Mouse (Mus musculus) limb, embryonic 14.5 days (tissue): ENCODE measurements around the gene Itpr2. TPM values are rescaled to one million over a fixed set of nuclear protein-coding genes. Genes with fewer than 3 reads are reported as not detected.

ENCODE experiments used
- ATAC-seq: fragments of 200-750 bp; cut with Nextera tagmentation; 2 replicates; pipeline ENCODE4 v1.8.0; 2017; ENCODE audit warnings: low read depth, moderate number of reproducible peaks, moderate TSS enrichment; ENCODE audit not compliant: low FRiP score
- DNase-seq: peaks from one replicate; pipeline ENCODE4 v3.0.0-alpha.2; 2015; ENCODE audit warnings: low spot score
- H3K27ac ChIP-seq: fragments of 300-500 bp; sonication (generic); replicated peaks from 2 replicates; pipeline ENCODE4 v1.5.1; 2014; ENCODE audit warnings: low read depth, mild to moderate bottlenecking, low read length, moderate library complexity, mixed read lengths
- H3K27me3 ChIP-seq: fragments of 300-500 bp; sonication (generic); 2 replicates; pipeline ENCODE4 v1.6.1; 2014; ENCODE audit warnings: low read length, mixed read lengths; ENCODE audit not compliant: control insufficient read depth, insufficient read depth
- H3K36me3 ChIP-seq: fragments of 300-500 bp; sonication (generic); 2 replicates; pipeline ENCODE4 v1.6.1; 2014; ENCODE audit warnings: mild to moderate bottlenecking, low read length, moderate library complexity, mixed read lengths; ENCODE audit not compliant: control insufficient read depth, insufficient read depth
- H3K4me1 ChIP-seq: fragments of 300-500 bp; sonication (generic); 2 replicates; pipeline ENCODE4 v1.6.1; 2014; ENCODE audit warnings: antibody characterized with exemption, low read length, mixed read lengths; ENCODE audit not compliant: control insufficient read depth, insufficient read depth
- H3K4me2 ChIP-seq: fragments of 300-500 bp; sonication (generic); replicated peaks from 2 replicates; pipeline ENCODE4 v1.6.1; 2014; ENCODE audit warnings: low read depth, mild to moderate bottlenecking, low read length, moderate library complexity; ENCODE audit not compliant: severe bottlenecking
- H3K4me3 ChIP-seq: fragments of 300-500 bp; sonication (generic); replicated peaks from 2 replicates; pipeline ENCODE4 v1.5.1; 2014; ENCODE audit warnings: low read length
- H3K9ac ChIP-seq: fragments of 300-500 bp; sonication (generic); 2 replicates; pipeline ENCODE4 v1.6.1; 2014; ENCODE audit warnings: mild to moderate bottlenecking, low read depth, low read length, moderate library complexity; ENCODE audit not compliant: severe bottlenecking
- H3K9me3 ChIP-seq: fragments of 300-500 bp; sonication (generic); 2 replicates; pipeline ENCODE4 v1.6.1; 2016; ENCODE audit warnings: low read length; ENCODE audit not compliant: control insufficient read depth
- POLR2A ChIP-seq: fragments of 200-500 bp; IDR thresholded peaks from 2 replicates; pipeline ENCODE4 v1.8.0; 2012; ENCODE audit warnings: inconsistent platforms, mild to moderate bottlenecking, moderate library complexity, borderline replicate concordance; ENCODE audit not compliant: insufficient read depth, insufficient read length; ENCODE audit errors: extremely low read depth
- WGBS: fragments of 180-500 bp; shearing (Covaris S2); extraction: QIAGEN DNeasy Blood & Tissue Kit; methylation state at CpG from one replicate; pipeline ENCODE4 v1.1.7; 2014; 5-methylcytosine and 5-hydroxymethylcytosine counted together
- polyA plus RNA-seq, 2 experiments: library from polyadenylated mRNA; depleted of rRNA in 1 of 2; stranded (reverse) in 1 of 2; unstranded in 1 of 2; fragments of >200 nt; fragmentation: Nextera tagmentation in 1 of 2; extraction: Ambion mirVana in 1 of 2; gene quantifications; 2 replicates each; pipeline versions ENCODE4 v1.2.1 to v1.2.3; 2012 to 2014

Gene Itpr2
- polyA plus RNA-seq, 2 experiments: 4.7 to 11.3 TPM

DNA sequence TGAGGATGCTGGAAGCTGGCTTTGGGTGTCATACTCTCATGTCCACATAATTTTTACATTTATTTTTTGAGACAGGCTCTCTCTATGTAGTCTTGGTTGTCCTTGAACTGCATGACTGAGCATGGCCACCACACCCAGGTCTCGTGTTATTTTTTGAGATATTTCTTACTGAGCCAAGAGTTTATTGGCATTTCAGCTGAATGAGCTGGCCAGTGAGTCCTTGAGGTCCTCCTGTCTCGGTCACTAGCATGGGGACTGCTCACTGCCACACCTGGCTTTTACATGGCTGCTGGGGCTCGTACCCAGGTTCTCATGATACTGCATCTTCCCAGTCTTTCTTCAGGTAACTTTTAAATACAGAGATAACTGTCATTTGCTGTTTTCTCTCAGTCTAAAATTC lies 38.4 kb upstream of the Itpr2 start:
- no peak overlapping the region for H3K27ac ChIP-seq
- H3K36me3 ChIP-seq: peaks cover 5% of the 10 kb centered on the region; the same call in 1 of the 2 replicates
- 79% methylated on average over 3 of the region's 3 CpGs for WGBS
- ATAC-seq (no peak), DNase-seq (no peak)
- H3K9me3 ChIP-seq: no peaks in the 10 kb centered on the region
- H3K9ac ChIP-seq: no peak overlapping the region
- H3K27me3 ChIP-seq: no peaks in the 10 kb centered on the region
- no peaks in the 10 kb centered on the region for H3K4me1 ChIP-seq
- no peak for TF ChIP-seq POLR2A
- no peak overlapping the region for H3K4me3 ChIP-seq
- H3K4me2 ChIP-seq: no peak overlapping the region

DNA sequence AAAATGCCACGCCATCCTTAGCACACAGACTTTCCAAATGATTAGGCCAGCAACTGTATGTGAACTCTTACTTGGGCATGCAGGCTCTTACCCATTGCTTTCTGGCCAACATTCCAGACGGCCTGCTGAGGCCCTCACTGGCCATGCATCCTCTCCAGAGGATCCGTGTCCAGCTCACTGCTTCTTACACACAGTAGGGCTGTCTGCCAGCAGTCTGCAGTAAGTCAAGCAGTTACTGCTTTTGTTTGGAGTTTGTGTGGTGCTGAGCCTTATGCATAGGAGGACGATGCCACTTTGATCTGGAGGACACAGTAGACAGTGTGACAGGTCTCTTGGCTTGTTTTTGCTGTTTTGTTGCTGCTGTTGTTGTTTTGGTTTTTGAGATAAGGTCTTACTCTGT lies 36.6 kb upstream of the Itpr2 start:
- H3K4me1 ChIP-seq: no peaks in the 10 kb centered on the region
- no peaks in the 10 kb centered on the region for H3K27me3 ChIP-seq
- no peak overlapping the region for H3K27ac ChIP-seq
- ATAC-seq (no peak), DNase-seq (no peak)
- no peaks in the 10 kb centered on the region for H3K36me3 ChIP-seq
- 62% methylated on average over 4 of the region's 4 CpGs for WGBS
- H3K4me3 ChIP-seq: no peak overlapping the region
- no peak overlapping the region for H3K9ac ChIP-seq
- H3K4me2 ChIP-seq: no peak overlapping the region
- no peak for TF ChIP-seq POLR2A
- H3K9me3 ChIP-seq: no peaks in the 10 kb centered on the region

DNA sequence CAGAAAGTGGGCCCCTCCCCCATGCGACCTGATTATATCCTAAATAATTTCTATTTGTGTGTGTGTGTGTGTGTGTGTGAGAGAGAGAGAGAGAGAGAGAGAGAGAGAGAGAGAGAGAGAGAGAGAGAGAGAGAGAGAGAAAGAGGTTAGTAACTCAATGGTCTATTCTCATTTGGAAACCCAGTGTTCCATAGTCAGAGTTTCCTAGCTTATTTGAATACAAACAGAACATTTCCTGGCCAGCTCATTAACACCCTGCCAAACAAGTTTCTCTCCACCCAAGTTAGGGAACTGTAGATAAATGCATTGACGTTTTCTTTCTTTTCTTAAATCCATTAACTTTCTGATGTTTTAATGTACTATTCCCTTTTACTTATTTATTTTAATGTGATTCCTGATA lies 36.0 kb upstream of the Itpr2 start:
- Histone ChIP-seq H3K4me1 (no peaks in the 10 kb centered on the region), H3K4me2 (no peak overlapping the region), H3K27ac (no peak overlapping the region), H3K9ac (no peak overlapping the region), H3K4me3 (no peak overlapping the region), H3K36me3 (no peaks in the 10 kb centered on the region), H3K9me3 (no peaks in the 10 kb centered on the region), H3K27me3 (no peaks in the 10 kb centered on the region)
- DNase-seq (no peak), ATAC-seq (no peak)
- no peak for TF ChIP-seq POLR2A
- WGBS: 58% methylated on average over 2 of the region's 2 CpGs

DNA sequence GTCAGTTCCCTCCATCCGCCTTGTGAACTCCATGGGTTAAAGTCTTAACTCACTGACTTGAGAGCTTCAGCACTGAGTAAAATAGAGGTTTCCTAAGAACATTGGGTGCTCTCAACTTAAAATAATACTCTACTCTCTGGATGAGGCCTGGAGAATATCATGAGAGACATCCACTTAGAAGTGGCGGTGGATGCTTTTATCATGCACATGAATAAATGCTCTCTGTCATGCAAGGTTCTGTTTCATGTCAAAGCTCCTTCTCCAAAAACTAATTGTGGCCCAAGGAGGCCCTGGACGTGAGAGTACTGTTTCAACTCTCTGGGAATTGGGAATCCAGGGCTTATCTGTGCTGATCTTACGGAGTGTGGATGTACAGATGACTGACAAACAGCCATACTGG lies 35.1 kb upstream of the Itpr2 start:
- Histone ChIP-seq H3K27ac (no peak overlapping the region), H3K27me3 (no peaks in the 10 kb centered on the region), H3K4me2 (no peak overlapping the region), H3K9me3 (no peaks in the 10 kb centered on the region), H3K9ac (no peak overlapping the region), H3K4me1 (no peaks in the 10 kb centered on the region), H3K4me3 (no peak overlapping the region), H3K36me3 (no peaks in the 10 kb centered on the region)
- 85% methylated on average over 4 of the region's 4 CpGs for WGBS
- ATAC-seq (no peak), DNase-seq (no peak)
- no peak for TF ChIP-seq POLR2A

DNA sequence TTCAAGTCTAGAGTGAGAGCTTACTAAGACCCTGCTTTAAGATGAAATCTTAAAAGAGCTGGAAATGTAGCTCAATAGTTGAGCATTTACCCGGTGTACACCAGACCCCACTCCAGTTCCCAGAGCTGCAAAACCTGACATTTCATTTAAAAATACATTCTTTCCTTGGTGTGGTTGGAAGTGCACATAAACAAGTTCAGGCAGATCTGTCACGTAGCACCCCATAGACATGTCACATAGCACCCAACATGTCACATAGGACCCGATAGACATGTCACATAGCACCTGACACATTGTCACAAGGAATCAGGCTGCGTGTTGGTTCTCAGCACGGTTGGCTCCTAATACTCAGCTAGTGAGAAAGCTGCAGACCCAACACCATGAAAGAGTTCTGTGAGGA lies 33.5 kb upstream of the Itpr2 start:
- H3K27me3 ChIP-seq: no peaks in the 10 kb centered on the region
- H3K9ac ChIP-seq: no peak overlapping the region
- H3K27ac ChIP-seq: no peak overlapping the region
- H3K36me3 ChIP-seq: no peaks in the 10 kb centered on the region
- ATAC-seq: no peak
- no peak for DNase-seq
- H3K4me3 ChIP-seq: no peak overlapping the region
- H3K9me3 ChIP-seq: no peaks in the 10 kb centered on the region
- H3K4me2 ChIP-seq: no peak overlapping the region
- H3K4me1 ChIP-seq: no peaks in the 10 kb centered on the region
- 82% methylated on average over 5 of the region's 5 CpGs for WGBS
- no peak for TF ChIP-seq POLR2A

DNA sequence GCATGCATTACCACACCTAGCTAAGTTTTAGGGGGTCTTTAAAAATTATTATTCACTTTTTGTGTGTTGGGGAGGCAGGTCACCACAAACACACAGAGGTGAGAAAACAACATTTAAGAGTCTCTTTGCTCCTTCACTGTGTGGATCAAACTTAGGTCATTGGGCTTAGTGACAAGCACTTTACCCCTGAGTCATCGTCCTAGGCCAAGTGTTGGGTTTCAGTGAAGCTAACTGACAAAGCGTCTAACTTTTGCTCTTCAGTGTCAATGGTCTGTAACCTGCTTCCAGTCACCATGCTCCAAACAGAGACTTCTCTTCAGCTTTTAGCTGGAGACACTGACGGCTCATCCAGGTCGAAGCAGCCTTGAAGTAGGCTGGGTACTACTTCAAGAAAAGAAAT lies 31.1 kb upstream of the Itpr2 start:
- H3K9me3 ChIP-seq: no peaks in the 10 kb centered on the region
- H3K9ac ChIP-seq: no peak overlapping the region
- WGBS: 94% methylated on average over 4 of the region's 4 CpGs
- no peak for DNase-seq
- no peak overlapping the region for H3K27ac ChIP-seq
- no peaks in the 10 kb centered on the region for H3K27me3 ChIP-seq
- H3K4me2 ChIP-seq: no peak overlapping the region
- no peak for ATAC-seq
- no peaks in the 10 kb centered on the region for H3K4me1 ChIP-seq
- no peak overlapping the region for H3K4me3 ChIP-seq
- TF ChIP-seq POLR2A: no peak
- no peaks in the 10 kb centered on the region for H3K36me3 ChIP-seq
